Mouse (Mus musculus) thymus, adult 2 months (tissue): Measurements from ENCODE around the gene Tnpo1.

Experiments used
- CTCF ChIP-seq: fragments of 200-500 bp; IDR thresholded peaks from 2 replicates; pipeline ENCODE4 v1.5.1; 2012; ENCODE audit warnings: mild to moderate bottlenecking, control low read depth, low read length, moderate library complexity, borderline replicate concordance; ENCODE audit not compliant: control insufficient read depth, poor library complexity, insufficient read depth; ENCODE audit errors: extremely low read depth
- POLR2A ChIP-seq: fragments of 200-500 bp; IDR thresholded peaks from 2 replicates; pipeline ENCODE4 v1.6.1; 2012; ENCODE audit warnings: mild to moderate bottlenecking, low read length, control low read depth, moderate library complexity; ENCODE audit not compliant: control insufficient read depth, poor library complexity, insufficient read depth; ENCODE audit errors: extremely low read depth

DNA sequence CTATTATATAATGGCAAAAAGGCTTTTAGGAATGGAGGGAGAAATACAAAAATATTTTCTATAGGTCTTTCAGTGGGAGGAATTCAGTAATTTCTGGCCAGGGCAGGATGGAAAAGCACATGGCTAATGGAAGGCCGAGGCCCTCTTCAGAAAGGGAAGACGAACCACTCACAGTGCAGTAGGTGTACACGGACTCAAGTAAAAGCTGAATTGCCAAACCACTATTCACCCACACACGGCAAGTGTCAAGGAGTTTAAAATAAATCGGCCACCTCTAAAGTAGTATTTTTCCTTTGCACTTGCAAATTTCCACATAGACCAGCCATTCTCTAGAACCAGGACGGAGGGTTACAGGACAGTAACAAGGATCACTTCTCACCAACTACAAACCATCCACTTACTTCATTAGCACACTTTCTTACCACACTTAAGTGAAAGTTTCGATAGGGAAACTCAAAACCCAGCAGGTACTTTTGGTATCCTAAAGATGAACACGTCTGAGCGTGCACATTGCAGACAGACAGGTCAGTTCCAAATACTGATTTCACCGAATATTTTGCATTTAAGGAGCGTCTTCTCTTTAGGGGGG lies 1.2 kb downstream of the Tnpo1 start:
- no peak for TF ChIP-seq CTCF
- no peak for TF ChIP-seq POLR2A
